Mouse (Mus musculus) liver, embryonic 13.5 days (tissue): ENCODE data around the gene Cgas. TPM values are rescaled to one million over a fixed set of nuclear protein-coding genes. Genes with fewer than 3 reads are reported as not detected.
A peak's percentile ranks its signal among the peaks of the same experiment; 100 is the strongest.

Source experiments
- ATAC-seq: fragments of 200-750 bp; cut with Nextera tagmentation; 2 replicates; pipeline ENCODE4 v1.8.0; 2017; ENCODE audit warnings: low read depth, mild to moderate bottlenecking, moderate number of reproducible peaks, moderate library complexity
- DNase-seq: peaks from one replicate; pipeline ENCODE4 v3.0.0; 2022
- H3K27ac ChIP-seq: fragments of 300-500 bp; sonication (generic); 2 replicates; pipeline ENCODE4 v1.5.1; 2015; ENCODE audit warnings: moderate library complexity, mild to moderate bottlenecking, inconsistent platforms
- H3K27me3 ChIP-seq: fragments of 300-500 bp; sonication (generic); 2 replicates; pipeline ENCODE4 v1.6.1; 2015; ENCODE audit warnings: mild to moderate bottlenecking, inconsistent platforms
- H3K36me3 ChIP-seq: fragments of 300-500 bp; sonication (generic); 2 replicates; pipeline ENCODE4 v1.6.1; 2015; ENCODE audit warnings: mild to moderate bottlenecking, inconsistent platforms
- H3K4me1 ChIP-seq: fragments of 300-500 bp; sonication (generic); replicated peaks from 2 replicates; pipeline ENCODE4 v1.6.1; 2015; ENCODE audit warnings: inconsistent platforms
- H3K4me2 ChIP-seq: fragments of 300-500 bp; sonication (generic); 2 replicates; pipeline ENCODE4 v1.6.1; 2015; ENCODE audit warnings: inconsistent platforms, mild to moderate bottlenecking, moderate library complexity
- H3K4me3 ChIP-seq: fragments of 300-500 bp; sonication (generic); replicated peaks from 2 replicates; pipeline ENCODE4 v1.5.1; 2015; ENCODE audit warnings: mild to moderate bottlenecking, inconsistent platforms
- H3K9ac ChIP-seq: fragments of 300-500 bp; sonication (generic); 2 replicates; pipeline ENCODE4 v1.6.1; 2015; ENCODE audit warnings: mild to moderate bottlenecking, inconsistent platforms
- H3K9me3 ChIP-seq: fragments of 300-500 bp; sonication (generic); replicated peaks from 2 replicates; pipeline ENCODE4 v1.6.1; 2016; ENCODE audit warnings: inconsistent platforms
- WGBS: fragments of 180-500 bp; shearing (Covaris S2); methylation state at CpG from one replicate; pipeline ENCODE4 v1.1.7; 2015; ENCODE audit not compliant: insufficient replicate concordance; 5-methylcytosine and 5-hydroxymethylcytosine counted together
- polyA plus RNA-seq: library from polyadenylated mRNA; unstranded; fragments of >200 nt; fragmentation: Nextera tagmentation; extraction: Ambion mirVana; gene quantifications from 2 replicates; pipeline ENCODE4 v1.2.1, GENCODE M21; 2015

The Cgas gene
- polyA plus RNA-seq, 1 experiment from 2014 or later: 1.0 TPM

DNA sequence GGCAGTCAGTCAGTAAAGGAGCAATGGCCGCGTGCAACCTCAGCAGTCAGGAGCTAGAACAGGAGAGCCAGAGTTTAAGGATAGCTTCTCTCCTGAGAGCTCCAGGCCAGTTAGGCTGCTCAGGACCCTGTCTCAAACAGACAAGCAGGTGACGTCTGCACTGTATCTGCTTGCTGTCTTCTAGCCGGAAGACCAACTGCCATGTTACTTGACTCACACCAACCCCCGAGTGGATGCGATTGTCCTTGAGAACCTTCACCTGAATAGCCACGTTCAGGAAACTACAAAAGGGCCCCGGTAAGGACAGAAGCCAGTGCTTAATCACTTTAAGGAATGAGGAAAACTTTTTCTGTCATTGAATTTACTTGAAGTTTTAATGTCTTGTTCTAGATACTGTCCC is 14.0 kb upstream of the Cgas start:
- no peak overlapping the region for H3K4me3 ChIP-seq
- no peak overlapping the region for H3K9ac ChIP-seq
- no peak overlapping the region for H3K4me2 ChIP-seq
- 87% methylated on average over 8 of the region's 8 CpGs for WGBS
- DNase-seq: no peak
- no peak overlapping the region for H3K27ac ChIP-seq
- ATAC-seq: no peak
- peaks cover 10% of the 10 kb centered on the region for H3K4me1 ChIP-seq
- H3K27me3 ChIP-seq: no peaks in the 10 kb centered on the region
- H3K9me3 ChIP-seq: no peaks in the 10 kb centered on the region
- peaks cover 90% of the 10 kb centered on the region for H3K36me3 ChIP-seq

DNA sequence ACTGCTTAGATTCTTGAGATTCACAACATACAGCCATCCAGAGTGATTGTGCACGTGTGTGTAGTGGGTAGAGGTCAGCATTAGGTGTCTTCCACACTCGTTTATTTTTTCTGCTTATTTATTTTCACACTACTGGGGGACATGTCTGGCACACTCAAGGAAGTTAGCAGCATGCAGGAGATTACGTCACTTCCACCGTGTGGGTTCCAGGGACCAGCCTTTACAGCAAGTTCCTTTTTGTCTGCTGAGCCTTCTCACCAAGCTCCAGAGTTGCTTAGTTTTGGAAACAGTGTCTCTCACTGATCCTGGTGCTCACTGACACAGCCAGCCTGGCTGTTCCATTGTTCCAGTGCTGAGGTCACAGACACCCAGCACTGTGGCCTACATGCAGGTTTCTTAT is 8.3 kb upstream of the Cgas start:
- no peak for DNase-seq
- H3K4me2 ChIP-seq: no peak overlapping the region
- peaks cover 7% of the 10 kb centered on the region; the same call in 1 of the 2 replicates for H3K27me3 ChIP-seq
- no peak overlapping the region for H3K9ac ChIP-seq
- no peaks in the 10 kb centered on the region for H3K9me3 ChIP-seq
- peaks cover 40% of the 10 kb centered on the region for H3K4me1 ChIP-seq
- peaks cover 61% of the 10 kb centered on the region for H3K36me3 ChIP-seq
- no peak overlapping the region for H3K4me3 ChIP-seq
- no peak for ATAC-seq
- WGBS: 35% methylated on average over 4 of the region's 4 CpGs
- no peak overlapping the region for H3K27ac ChIP-seq

DNA sequence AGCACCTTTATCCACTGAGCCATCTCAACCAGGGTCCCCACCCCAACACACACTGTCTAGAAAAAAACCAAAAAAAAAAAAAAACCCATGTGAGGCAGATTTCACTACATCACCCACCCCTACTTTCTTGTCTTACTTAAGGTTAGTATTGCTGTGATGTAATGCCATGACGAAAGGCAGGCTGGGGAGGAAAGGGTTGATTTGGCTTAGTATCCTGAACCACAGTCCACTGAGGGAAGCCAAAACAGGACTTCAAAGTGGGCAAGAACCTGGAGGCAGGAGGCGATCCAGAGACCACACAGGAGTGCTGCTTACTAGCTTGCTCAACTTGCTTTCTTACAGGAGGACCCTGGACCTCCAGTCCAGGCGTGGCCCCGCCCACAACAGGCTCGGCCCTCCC is 7.4 kb upstream of the Cgas start:
- no peak for DNase-seq
- Histone ChIP-seq H3K27me3 (peaks cover 16% of the 10 kb centered on the region), H3K27ac (no peak overlapping the region), H3K9ac (no peak overlapping the region), H3K4me3 (no peak overlapping the region), H3K4me1 (peaks cover 40% of the 10 kb centered on the region), H3K36me3 (peaks cover 53% of the 10 kb centered on the region), H3K4me2 (0 out of 2 replicates have a peak overlapping the region, but pooled peaks have one; percentile 3), H3K9me3 (no peaks in the 10 kb centered on the region)
- 67% methylated on average over 5 of the region's 5 CpGs for WGBS
- no peak for ATAC-seq

DNA sequence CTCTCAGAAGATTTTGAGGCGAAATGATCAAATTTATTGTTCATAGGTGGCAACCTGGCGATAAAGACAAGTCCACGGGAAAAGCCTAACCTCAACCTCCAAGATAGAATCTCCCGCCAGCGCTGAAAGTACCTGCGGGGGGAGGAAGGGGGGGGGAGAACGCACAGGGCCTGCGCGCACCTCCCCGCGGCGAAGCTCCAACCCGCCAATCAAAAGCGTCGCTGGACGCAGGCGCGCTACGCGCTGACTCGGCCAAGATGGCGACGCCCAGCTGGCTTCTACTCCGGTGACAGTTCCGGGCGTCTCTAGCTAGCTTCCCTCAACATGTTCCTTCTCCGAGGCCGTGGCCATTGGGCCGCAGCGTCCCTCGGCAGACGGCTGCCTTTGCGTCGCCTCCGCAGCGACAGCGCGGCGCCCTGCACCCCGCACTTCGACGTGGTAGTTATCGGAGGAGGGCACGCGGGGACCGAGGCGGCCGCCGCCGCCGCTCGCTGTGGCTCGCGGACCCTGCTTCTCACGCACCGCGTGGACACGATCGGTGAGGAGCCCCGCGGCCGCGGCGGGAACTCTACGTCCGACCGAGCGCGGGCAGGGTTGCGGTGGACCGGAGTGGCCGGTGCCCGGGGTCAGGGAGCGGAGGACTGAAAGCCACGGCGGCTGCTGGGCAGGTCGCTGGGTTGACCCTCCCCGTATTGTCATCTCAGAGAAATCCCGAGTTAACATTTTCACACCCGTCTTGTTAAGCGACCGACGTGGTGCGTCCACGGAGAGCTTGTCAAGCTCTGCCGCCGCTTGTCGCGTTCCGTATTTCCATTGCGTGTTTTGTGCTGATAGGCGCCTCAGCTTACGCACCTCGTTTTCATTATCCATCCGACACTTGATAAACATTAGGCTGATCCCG is 5.2 kb upstream of the Cgas start, which contains the start of the genes Mto1 and Gm17324:
TSS of gene Mto1 (plus strand) at position 236 of the 901 bp plus-strand sequence.
TSS of gene Gm17324 (minus strand) at position 814 of the 901 bp plus-strand sequence.
- H3K27ac ChIP-seq: peak within 1 kb of the TSS; percentile 89
- peak within 1 kb of the TSS; percentile 95 for H3K4me3 ChIP-seq
- H3K36me3 ChIP-seq: peaks cover 34% of the 10 kb centered on the region
- H3K27me3 ChIP-seq: peaks cover 37% of the 10 kb centered on the region
- no peaks in the 10 kb centered on the region for H3K9me3 ChIP-seq
- peak within 1 kb of the TSS; percentile 95 for H3K9ac ChIP-seq
- ATAC-seq: peak; percentile 88
- DNase-seq: peak; percentile 75
- WGBS: under 1% methylated on average over 96 of the region's 96 CpGs
- peaks cover 30% of the 10 kb centered on the region for H3K4me1 ChIP-seq
- H3K4me2 ChIP-seq: peak within 1 kb of the TSS; percentile 83

GRCm38 (mm10) chr9:78447606-78447972 is 4.6 kb upstream of the Cgas start:
- Histone ChIP-seq H3K36me3 (peaks cover 28% of the 10 kb centered on the region), H3K4me1 (peaks cover 36% of the 10 kb centered on the region), H3K4me3 (peak overlapping the region; percentile 95), H3K27me3 (peaks cover 43% of the 10 kb centered on the region), H3K27ac (no peak overlapping the region), H3K9me3 (no peaks in the 10 kb centered on the region), H3K9ac (peak overlapping the region; percentile 95), H3K4me2 (peak overlapping the region; percentile 83)
- no peak for ATAC-seq
- WGBS: 40% methylated on average over 9 of the region's 9 CpGs
- no peak for DNase-seq

GRCm38 (mm10) chr9:78442237-78442578 is 829 bp downstream of the Cgas start:
- H3K9ac ChIP-seq: peak overlapping the region; percentile 64
- H3K9me3 ChIP-seq: no peaks in the 10 kb centered on the region
- H3K4me3 ChIP-seq: peak overlapping the region; percentile 57
- no peak overlapping the region for H3K27ac ChIP-seq
- peaks cover 15% of the 10 kb centered on the region for H3K4me1 ChIP-seq
- H3K4me2 ChIP-seq: peak overlapping the region; percentile 79
- 8% methylated on average over 9 of the region's 9 CpGs for WGBS
- H3K27me3 ChIP-seq: peaks cover 75% of the 10 kb centered on the region
- H3K36me3 ChIP-seq: no peaks in the 10 kb centered on the region
- ATAC-seq: peak; percentile 21; the same call in 1 of the 2 replicates
- no peak for DNase-seq

DNA sequence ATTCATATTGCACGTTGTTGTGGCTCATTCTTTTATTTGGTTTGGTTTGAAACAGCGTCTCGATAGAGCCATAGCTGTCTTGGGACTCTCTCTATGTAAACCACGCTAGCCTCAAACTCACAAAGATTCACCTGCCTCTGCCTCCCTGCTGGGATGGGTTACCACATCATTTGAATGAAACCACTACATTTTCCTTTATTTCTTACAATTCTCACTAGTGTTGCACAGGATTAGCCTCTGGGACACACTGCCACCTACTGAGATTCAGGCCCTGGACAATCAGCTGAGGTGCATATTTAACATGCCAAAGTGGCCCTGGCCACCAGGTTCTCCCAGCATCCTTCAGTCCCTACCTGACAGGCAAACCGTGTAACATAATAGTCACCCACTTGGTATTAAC is 3.6 kb downstream of the Cgas start:
- ATAC-seq (no peak), DNase-seq (no peak)
- Histone ChIP-seq H3K4me1 (peaks cover 15% of the 10 kb centered on the region), H3K4me2 (no peak overlapping the region), H3K27me3 (peaks cover 50% of the 10 kb centered on the region), H3K9me3 (no peaks in the 10 kb centered on the region), H3K36me3 (no peaks in the 10 kb centered on the region), H3K27ac (no peak overlapping the region), H3K9ac (no peak overlapping the region), H3K4me3 (no peak overlapping the region)
- 62% methylated on average over 5 of the region's 5 CpGs for WGBS

GRCm38 (mm10) chr9:78432471-78432870 is 10.6 kb downstream of the Cgas start:
- Histone ChIP-seq H3K4me2 (no peak overlapping the region), H3K36me3 (no peaks in the 10 kb centered on the region), H3K9me3 (no peaks in the 10 kb centered on the region), H3K9ac (no peak overlapping the region), H3K27ac (no peak overlapping the region), H3K4me1 (peaks cover 8% of the 10 kb centered on the region), H3K27me3 (no peaks in the 10 kb centered on the region; the same call in 1 of the 2 replicates), H3K4me3 (no peak overlapping the region)
- no peak for ATAC-seq
- no peak for DNase-seq
- 72% methylated on average over 5 of the region's 5 CpGs for WGBS

DNA sequence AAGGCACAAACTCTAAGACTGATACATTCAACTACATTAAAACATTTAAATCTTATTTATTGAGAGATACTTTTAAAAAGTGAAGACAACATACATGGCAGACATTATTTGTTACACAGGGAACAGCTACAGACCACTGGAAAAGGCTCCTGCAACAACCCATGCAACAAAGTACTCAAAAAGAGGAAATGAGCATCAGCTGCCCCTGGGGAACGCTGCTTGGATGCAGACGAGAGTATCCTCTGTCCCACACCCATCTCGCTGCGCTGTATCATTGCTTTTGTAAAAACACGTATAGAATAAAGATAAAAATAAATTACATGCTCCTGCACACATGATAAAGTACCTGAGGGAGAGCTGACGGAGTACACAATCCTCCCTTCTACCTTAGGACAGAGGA is 12.6 kb downstream of the Cgas start:
- ATAC-seq: no peak
- no peaks in the 10 kb centered on the region for H3K36me3 ChIP-seq
- no peak overlapping the region for H3K9ac ChIP-seq
- H3K4me2 ChIP-seq: no peak overlapping the region
- H3K4me3 ChIP-seq: no peak overlapping the region
- H3K9me3 ChIP-seq: no peaks in the 10 kb centered on the region
- WGBS: 55% methylated on average over 6 of the region's 6 CpGs
- no peaks in the 10 kb centered on the region; the same call in 1 of the 2 replicates for H3K27me3 ChIP-seq
- no peak for DNase-seq
- peaks cover 8% of the 10 kb centered on the region for H3K4me1 ChIP-seq
- H3K27ac ChIP-seq: no peak overlapping the region

GRCm38 (mm10) chr9:78429551-78429950 is 13.5 kb downstream of the Cgas start:
- Histone ChIP-seq H3K9me3 (no peaks in the 10 kb centered on the region), H3K27me3 (no peaks in the 10 kb centered on the region; the same call in 1 of the 2 replicates), H3K4me2 (no peak overlapping the region), H3K4me3 (no peak overlapping the region), H3K27ac (no peak overlapping the region), H3K9ac (no peak overlapping the region), H3K36me3 (no peaks in the 10 kb centered on the region), H3K4me1 (peaks cover 8% of the 10 kb centered on the region)
- 63% methylated on average over 2 of the region's 2 CpGs for WGBS
- ATAC-seq (0 out of 2 replicates have a peak, but pooled peaks have one; percentile 11), DNase-seq (no peak)

- no peaks in the 10 kb centered on the region for H3K9me3 ChIP-seq
- H3K4me3 ChIP-seq: no peak overlapping the region
- no peaks in the 10 kb centered on the region for H3K36me3 ChIP-seq
- ATAC-seq (peak; percentile 17; the same call in 1 of the 2 replicates), DNase-seq (no peak)
- no peaks in the 10 kb centered on the region; the same call in 1 of the 2 replicates for H3K27me3 ChIP-seq
- H3K27ac ChIP-seq: no peak overlapping the region
- H3K9ac ChIP-seq: no peak overlapping the region
- 67% methylated on average over 4 of the region's 4 CpGs for WGBS
- peaks cover 8% of the 10 kb centered on the region for H3K4me1 ChIP-seq
- no peak overlapping the region for H3K4me2 ChIP-seq
Observed at GRCm38 (mm10) chr9:78428870-78429432, 14.1 kb downstream of the Cgas start.
